Mouse (Mus musculus): ENCODE results near the gene Tnrc6c.

DNA sequence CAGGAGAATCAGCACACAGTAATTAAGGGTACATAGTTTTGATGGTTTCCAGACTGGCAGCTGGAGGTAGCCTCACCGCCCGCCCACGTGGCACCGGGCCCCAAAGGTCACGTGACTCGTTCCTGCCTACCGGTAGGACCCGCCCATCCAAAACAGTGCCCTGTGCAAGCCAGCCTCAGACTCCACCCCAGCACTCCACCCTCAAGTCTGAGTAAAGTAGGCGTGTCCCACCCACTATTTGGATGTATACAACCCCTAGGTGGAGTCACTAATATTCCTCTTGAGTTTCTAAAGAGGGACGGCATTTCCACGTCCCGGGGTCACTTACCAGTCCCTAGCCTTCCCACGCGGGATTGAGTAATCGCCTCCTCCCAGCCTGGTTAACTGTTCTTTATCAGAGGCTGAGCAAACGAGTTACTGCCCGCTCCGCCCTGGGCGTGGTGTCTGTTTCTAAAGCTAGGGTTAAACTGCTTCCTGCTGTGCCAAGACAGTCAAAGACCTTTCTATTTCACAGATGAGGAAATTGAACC, 126.6 kb downstream of the Tnrc6c start:
- 0 out of 2 replicates have a peak, but pooled peaks have one; percentile 1 for TF ChIP-seq CTCF (IDR thresholded peaks at IDR 0.05; ENCODE audit: control insufficient read depth, insufficient read depth, low read length)
- peak; percentile 70 for TF ChIP-seq POLR2A (IDR thresholded peaks at IDR 0.05; ENCODE audit: borderline replicate concordance, control insufficient read depth, low read depth, low read length)
